Mouse (Mus musculus): ENCODE data around the gene Gbp6. TPM values are rescaled to one million over a fixed set of nuclear protein-coding genes. Genes with fewer than 3 reads are reported as not detected.
A peak's percentile ranks its signal among the peaks of the same experiment; 100 is the strongest.
"Not testable (repeated sequence)": the region's sequence is repeated elsewhere in the genome, so short reads cannot be mapped to it uniquely, and the experiment has no call there.

Gbp6 gene
- polyA plus RNA-seq (2014; fragmentation: Nextera tagmentation; extraction: Ambion mirVana): 2.0 and 2.3 TPM in 2 replicates

GRCm38 (mm10) chr5:105293226-105294165 lies at the start of gene Gbp6, which contains the start of gene Gm43302:
Gene Gbp6, minus strand, starts transcription at chr5:105293698.
Gene Gm43302, minus strand, starts transcription at chr5:105293695.
- H3K36me3 ChIP-seq (ENCODE audit: control insufficient read depth, insufficient read depth, low read length); H3K27me3 ChIP-seq (ENCODE audit: control insufficient read depth, insufficient read depth, low read length); H3K4me1 ChIP-seq (ENCODE audit: control insufficient read depth, insufficient read depth, low read length); H3K9ac ChIP-seq (replicated peaks; ENCODE audit: low read depth, low read length); H3K4me3 ChIP-seq (ENCODE audit: low read depth, low read length); H3K9me3 ChIP-seq (ENCODE audit: control insufficient read depth, low read depth, low read length): not testable (repeated sequence)
- H3K27ac ChIP-seq (ENCODE audit: low read length): peak within 1 kb of the TSS; percentile 76
- WGBS: 26% methylated on average over 3 of the region's 3 CpGs
- ATAC-seq (ENCODE audit: insufficient number of reproducible peaks, insufficient read depth, low FRiP score, low read depth): 0 out of 2 replicates have a peak, but pooled peaks have one; percentile 35
- H3K4me2 ChIP-seq (replicated peaks; ENCODE audit: low read depth, low read length): 0 out of 2 replicates have a peak within 1 kb of the TSS, but pooled peaks have one; percentile 16

- ATAC-seq (ENCODE audit: insufficient number of reproducible peaks, insufficient read depth, low FRiP score, low read depth): no peak
- H3K4me1 ChIP-seq (ENCODE audit: control insufficient read depth, insufficient read depth, low read length): no peaks in the 10 kb centered on the region
- H3K27ac ChIP-seq (ENCODE audit: low read length): no peak overlapping the region
- no peak overlapping the region for H3K9ac ChIP-seq (replicated peaks; ENCODE audit: low read depth, low read length)
- no peaks in the 10 kb centered on the region for H3K27me3 ChIP-seq (ENCODE audit: control insufficient read depth, insufficient read depth, low read length)
- H3K36me3 ChIP-seq (ENCODE audit: control insufficient read depth, insufficient read depth, low read length): no peaks in the 10 kb centered on the region
- no peaks in the 10 kb centered on the region for H3K9me3 ChIP-seq (ENCODE audit: control insufficient read depth, low read depth, low read length)
- WGBS: 61% methylated on average over 2 of the region's 2 CpGs
- no peak overlapping the region for H3K4me3 ChIP-seq (ENCODE audit: low read depth, low read length)
- no peak overlapping the region for H3K4me2 ChIP-seq (replicated peaks; ENCODE audit: low read depth, low read length)
Observed at GRCm38 (mm10) chr5:105341281-105341680, 47.8 kb upstream of the Gbp6 start.

DNA sequence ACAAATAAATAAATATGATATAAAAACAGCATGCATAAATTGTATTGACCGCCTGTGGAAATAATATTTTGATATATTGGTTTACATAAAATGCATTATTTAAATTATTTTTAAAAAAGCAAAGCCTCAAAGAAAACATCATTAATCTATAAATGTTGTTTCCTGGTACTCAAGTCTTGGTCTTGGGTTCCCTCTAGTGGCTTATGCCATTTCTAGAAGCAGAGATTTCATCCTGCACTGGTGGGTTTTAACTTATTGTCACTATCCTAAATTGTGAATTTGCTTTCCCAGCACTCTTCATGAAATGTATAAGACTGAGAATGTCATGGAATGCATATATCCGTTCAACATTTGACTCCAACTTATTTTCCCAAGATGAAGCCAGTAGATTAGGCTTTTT lies 29.0 kb upstream of the Gbp6 start:
- Histone ChIP-seq H3K9ac (replicated peaks; ENCODE audit: low read depth, low read length) (no peak overlapping the region), H3K9me3 (ENCODE audit: control insufficient read depth, low read depth, low read length) (no peaks in the 10 kb centered on the region), H3K27me3 (ENCODE audit: control insufficient read depth, insufficient read depth, low read length) (no peaks in the 10 kb centered on the region), H3K4me2 (replicated peaks; ENCODE audit: low read depth, low read length) (no peak overlapping the region), H3K36me3 (ENCODE audit: control insufficient read depth, insufficient read depth, low read length) (no peaks in the 10 kb centered on the region), H3K4me1 (ENCODE audit: control insufficient read depth, insufficient read depth, low read length) (no peaks in the 10 kb centered on the region), H3K4me3 (ENCODE audit: low read depth, low read length) (no peak overlapping the region), H3K27ac (ENCODE audit: low read length) (no peak overlapping the region)
- 64% methylated on average over 2 of the region's 2 CpGs for WGBS
- no peak for ATAC-seq (ENCODE audit: insufficient number of reproducible peaks, insufficient read depth, low FRiP score, low read depth)

DNA sequence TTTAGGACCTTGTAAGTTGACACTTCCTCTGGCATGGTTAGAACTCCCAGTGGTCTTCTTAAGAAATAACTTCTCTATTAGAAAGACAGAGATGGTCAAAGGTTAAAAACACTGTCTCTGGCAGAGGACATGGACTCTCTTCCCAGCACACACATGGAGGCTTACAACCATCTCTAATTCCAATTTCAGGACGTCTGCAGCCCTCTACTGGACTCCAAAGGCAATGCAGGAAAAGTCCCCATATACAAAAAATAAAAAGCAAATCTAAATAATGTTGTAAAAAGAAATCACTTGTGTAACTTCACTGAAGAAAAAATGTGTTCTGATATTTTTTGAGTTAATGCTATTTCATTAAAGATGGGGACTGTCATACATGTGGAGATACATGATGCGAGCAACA lies 17.4 kb upstream of the Gbp6 start:
- H3K9ac ChIP-seq (replicated peaks; ENCODE audit: low read depth, low read length): no peak overlapping the region

GRCm38 (mm10) chr5:105309148-105309547 lies 15.7 kb upstream of the Gbp6 start:
- 65% methylated on average over 1 of the region's 1 CpGs for WGBS
- not testable (repeated sequence) for H3K27me3 ChIP-seq (ENCODE audit: control insufficient read depth, insufficient read depth, low read length); H3K4me3 ChIP-seq (ENCODE audit: low read depth, low read length); H3K9me3 ChIP-seq (ENCODE audit: control insufficient read depth, low read depth, low read length); ATAC-seq (ENCODE audit: insufficient number of reproducible peaks, insufficient read depth, low FRiP score, low read depth); H3K9ac ChIP-seq (replicated peaks; ENCODE audit: low read depth, low read length); H3K4me1 ChIP-seq (ENCODE audit: control insufficient read depth, insufficient read depth, low read length); H3K36me3 ChIP-seq (ENCODE audit: control insufficient read depth, insufficient read depth, low read length); H3K4me2 ChIP-seq (replicated peaks; ENCODE audit: low read depth, low read length); H3K27ac ChIP-seq (ENCODE audit: low read length)

More for the DNA sequence above, 17.4 kb upstream of the Gbp6 start:
- H3K36me3 ChIP-seq (ENCODE audit: control insufficient read depth, insufficient read depth, low read length): no peaks in the 10 kb centered on the region
- no peak overlapping the region for H3K27ac ChIP-seq (ENCODE audit: low read length)
- no peaks in the 10 kb centered on the region for H3K27me3 ChIP-seq (ENCODE audit: control insufficient read depth, insufficient read depth, low read length)
- ATAC-seq (ENCODE audit: insufficient number of reproducible peaks, insufficient read depth, low FRiP score, low read depth): no peak
- no peak overlapping the region for H3K4me2 ChIP-seq (replicated peaks; ENCODE audit: low read depth, low read length)
- H3K9me3 ChIP-seq (ENCODE audit: control insufficient read depth, low read depth, low read length): no peaks in the 10 kb centered on the region
- no peak overlapping the region for H3K4me3 ChIP-seq (ENCODE audit: low read depth, low read length)
- H3K4me1 ChIP-seq (ENCODE audit: control insufficient read depth, insufficient read depth, low read length): no peaks in the 10 kb centered on the region
- WGBS: 81% methylated on average over 2 of the region's 2 CpGs

GRCm38 (mm10) chr5:105306946-105307345 lies 13.4 kb upstream of the Gbp6 start:
- not testable (repeated sequence) for ATAC-seq (ENCODE audit: insufficient number of reproducible peaks, insufficient read depth, low FRiP score, low read depth); H3K9me3 ChIP-seq (ENCODE audit: control insufficient read depth, low read depth, low read length); H3K36me3 ChIP-seq (ENCODE audit: control insufficient read depth, insufficient read depth, low read length); H3K27me3 ChIP-seq (ENCODE audit: control insufficient read depth, insufficient read depth, low read length); H3K4me3 ChIP-seq (ENCODE audit: low read depth, low read length); H3K27ac ChIP-seq (ENCODE audit: low read length); H3K4me2 ChIP-seq (replicated peaks; ENCODE audit: low read depth, low read length); H3K4me1 ChIP-seq (ENCODE audit: control insufficient read depth, insufficient read depth, low read length); H3K9ac ChIP-seq (replicated peaks; ENCODE audit: low read depth, low read length)

DNA sequence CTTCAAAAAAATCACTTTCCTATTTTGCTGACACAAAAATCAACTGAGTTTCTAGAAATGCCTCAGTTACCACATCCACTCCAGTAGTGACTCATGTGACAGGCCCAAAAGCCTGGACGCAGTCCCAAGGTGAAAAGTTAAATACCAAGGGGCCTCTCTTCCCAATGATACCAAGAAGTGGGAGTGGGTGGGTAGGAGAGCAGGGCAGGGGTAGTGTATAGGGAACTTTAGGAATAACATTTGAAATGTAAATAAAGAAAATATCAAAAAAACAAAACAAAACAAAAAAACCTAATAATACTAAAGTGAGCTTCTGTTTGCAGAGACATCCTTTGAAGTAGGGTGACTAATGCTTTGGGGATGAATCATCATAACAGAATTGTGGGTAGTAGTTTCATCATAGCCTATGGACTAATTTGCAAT lies 12.7 kb upstream of the Gbp6 start:
- no peak overlapping the region for H3K4me2 ChIP-seq (replicated peaks; ENCODE audit: low read depth, low read length)
- no peak for ATAC-seq (ENCODE audit: insufficient number of reproducible peaks, insufficient read depth, low FRiP score, low read depth)
- H3K4me3 ChIP-seq (ENCODE audit: low read depth, low read length): no peak overlapping the region
- H3K4me1 ChIP-seq (ENCODE audit: control insufficient read depth, insufficient read depth, low read length): no peaks in the 10 kb centered on the region
- 62% methylated on average over 1 of the region's 1 CpGs for WGBS
- no peaks in the 10 kb centered on the region for H3K27me3 ChIP-seq (ENCODE audit: control insufficient read depth, insufficient read depth, low read length)
- H3K9me3 ChIP-seq (ENCODE audit: control insufficient read depth, low read depth, low read length): no peaks in the 10 kb centered on the region
- no peak overlapping the region for H3K27ac ChIP-seq (ENCODE audit: low read length)
- H3K36me3 ChIP-seq (ENCODE audit: control insufficient read depth, insufficient read depth, low read length): no peaks in the 10 kb centered on the region
- no peak overlapping the region for H3K9ac ChIP-seq (replicated peaks; ENCODE audit: low read depth, low read length)

GRCm38 (mm10) chr5:105305671-105306070 lies 12.2 kb upstream of the Gbp6 start:
- not testable (repeated sequence) for H3K9ac ChIP-seq (replicated peaks; ENCODE audit: low read depth, low read length); H3K9me3 ChIP-seq (ENCODE audit: control insufficient read depth, low read depth, low read length); H3K4me1 ChIP-seq (ENCODE audit: control insufficient read depth, insufficient read depth, low read length); H3K27ac ChIP-seq (ENCODE audit: low read length); H3K4me3 ChIP-seq (ENCODE audit: low read depth, low read length); H3K36me3 ChIP-seq (ENCODE audit: control insufficient read depth, insufficient read depth, low read length); H3K27me3 ChIP-seq (ENCODE audit: control insufficient read depth, insufficient read depth, low read length); H3K4me2 ChIP-seq (replicated peaks; ENCODE audit: low read depth, low read length); ATAC-seq (ENCODE audit: insufficient number of reproducible peaks, insufficient read depth, low FRiP score, low read depth)
- WGBS: 86% methylated on average over 4 of the region's 4 CpGs
